Mouse (Mus musculus) liver, postnatal 0 days (tissue): ENCODE data around the gene Slc38a11. TPM values are rescaled to one million over a fixed set of nuclear protein-coding genes. Genes with fewer than 3 reads are reported as not detected.

Experiments used
- ATAC-seq: fragments of 200-750 bp; cut with Nextera tagmentation; 2 replicates; pipeline ENCODE4 v1.8.0; 2017; ENCODE audit warnings: mild to moderate bottlenecking, moderate library complexity
- DNase-seq: peaks from one replicate; pipeline ENCODE4 v3.0.0-alpha.2; 2016
- H3K27ac ChIP-seq: fragments of 300-500 bp; sonication (generic); 2 replicates; pipeline ENCODE4 v1.5.1; 2014; ENCODE audit warnings: antibody characterized with exemption, moderate library complexity, mild to moderate bottlenecking, low read depth
- H3K27me3 ChIP-seq: fragments of 300-500 bp; sonication (generic); 2 replicates; pipeline ENCODE4 v1.6.1; 2014; ENCODE audit warnings: low read length, control low read depth, mixed read lengths; ENCODE audit not compliant: insufficient read depth
- H3K36me3 ChIP-seq: fragments of 300-500 bp; sonication (generic); replicated peaks from 2 replicates; pipeline ENCODE4 v1.6.1; 2014; ENCODE audit warnings: mild to moderate bottlenecking, control low read depth, low read length, moderate library complexity, mixed read lengths; ENCODE audit not compliant: insufficient read depth
- H3K4me1 ChIP-seq: fragments of 300-500 bp; sonication (generic); 2 replicates; pipeline ENCODE4 v1.6.1; 2014; ENCODE audit warnings: antibody characterized with exemption, mild to moderate bottlenecking, control low read depth; ENCODE audit not compliant: insufficient read depth
- H3K4me2 ChIP-seq: fragments of 300-500 bp; sonication (generic); 2 replicates; pipeline ENCODE4 v1.6.1; 2014; ENCODE audit warnings: low read depth, mild to moderate bottlenecking, low read length, moderate library complexity, mixed read lengths
- H3K4me3 ChIP-seq: fragments of 300-500 bp; sonication (generic); 2 replicates; pipeline ENCODE4 v1.5.1; 2014; ENCODE audit warnings: low read depth, low read length
- H3K9ac ChIP-seq: fragments of 300-500 bp; sonication (generic); replicated peaks from 2 replicates; pipeline ENCODE4 v1.6.1; 2014; ENCODE audit warnings: mild to moderate bottlenecking, moderate library complexity
- H3K9me3 ChIP-seq: fragments of 300-500 bp; sonication (generic); 2 replicates; pipeline ENCODE4 v1.6.1; 2016; ENCODE audit warnings: mild to moderate bottlenecking, control low read depth, low read length, mixed read lengths
- CTCF ChIP-seq: sonication (generic); IDR thresholded peaks from 2 replicates; pipeline ENCODE4 v1.5.1; 2016; ENCODE audit warnings: antibody characterized with exemption, low read depth
- EP300 ChIP-seq: IDR thresholded peaks from 2 replicates; pipeline ENCODE4 v1.6.1; 2016; ENCODE audit warnings: antibody characterized with exemption, low read depth, mild to moderate bottlenecking
- WGBS: fragments of 180-500 bp; shearing (Covaris S2); extraction: QIAGEN DNeasy Blood & Tissue Kit; methylation state at CpG from one replicate; pipeline ENCODE4 v1.1.7; 2014; ENCODE audit not compliant: insufficient replicate concordance; 5-methylcytosine and 5-hydroxymethylcytosine counted together
- polyA plus RNA-seq: library from polyadenylated mRNA; unstranded; fragments of >200 nt; fragmentation: Nextera tagmentation; extraction: Ambion mirVana; gene quantifications from 2 replicates; pipeline ENCODE4 v1.2.1, GENCODE M21; 2015

Slc38a11 gene
- polyA plus RNA-seq, 1 experiment from 2014 or later, result 0.12 TPM

DNA sequence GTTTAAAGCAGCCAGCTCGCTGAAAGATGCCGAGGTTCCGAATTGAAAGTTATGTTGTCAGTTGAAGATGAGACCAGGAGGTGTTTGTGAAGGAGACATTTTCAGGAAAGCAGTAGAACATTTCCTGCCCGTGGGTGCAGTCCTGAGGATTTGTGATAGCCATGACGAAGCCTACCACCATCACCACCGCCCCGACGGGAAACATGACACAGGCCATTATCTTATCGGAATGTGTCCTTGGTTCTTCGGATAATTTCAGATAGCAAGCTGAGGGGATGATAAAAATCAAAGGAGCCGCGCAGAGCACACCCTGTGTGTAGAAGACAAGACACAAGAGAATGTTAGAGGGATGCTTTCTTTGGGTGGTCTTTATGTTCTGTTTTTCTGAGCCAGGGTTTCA is 47.1 kb downstream of the Slc38a11 start:
- Histone ChIP-seq H3K27ac (no peak overlapping the region), H3K36me3 (no peaks in the 10 kb centered on the region), H3K4me2 (no peak overlapping the region), H3K4me3 (no peak overlapping the region), H3K9ac (no peak overlapping the region), H3K9me3 (no peaks in the 10 kb centered on the region), H3K4me1 (no peaks in the 10 kb centered on the region), H3K27me3 (no peaks in the 10 kb centered on the region)
- WGBS, result 71% methylated on average over 12 of the region's 12 CpGs
- DNase-seq, result no peak
- no peak for TF ChIP-seq CTCF
- TF ChIP-seq EP300, result no peak
- ATAC-seq, result no peak

DNA sequence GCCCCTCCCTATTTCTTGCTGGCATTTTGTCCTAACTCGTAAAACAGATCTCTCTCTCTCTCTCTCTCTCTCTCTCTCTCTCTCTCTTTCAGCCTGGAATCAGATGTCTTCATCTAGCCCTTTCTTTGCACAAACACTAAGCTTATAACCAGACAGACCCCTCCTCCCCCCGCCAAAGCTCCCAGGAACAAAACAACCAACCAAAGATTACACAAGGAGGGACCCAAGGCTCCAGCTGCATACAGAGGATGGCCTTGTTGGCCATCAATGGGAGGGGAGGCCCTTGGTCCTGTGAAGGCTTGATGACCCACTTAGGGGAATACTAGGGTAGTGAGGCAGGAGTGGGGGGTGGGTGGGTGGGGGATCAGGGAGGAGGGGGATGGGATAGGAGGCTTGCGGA is 52.6 kb downstream of the Slc38a11 start:
- ATAC-seq, result no peak
- H3K27ac ChIP-seq, result no peak overlapping the region
- DNase-seq, result no peak
- H3K9ac ChIP-seq, result no peak overlapping the region
- no peak overlapping the region for H3K4me2 ChIP-seq
- TF ChIP-seq EP300 (no peak), CTCF (no peak)
- no peaks in the 10 kb centered on the region for H3K36me3 ChIP-seq
- H3K27me3 ChIP-seq, result no peaks in the 10 kb centered on the region
- H3K4me1 ChIP-seq, result no peaks in the 10 kb centered on the region
- H3K9me3 ChIP-seq, result no peaks in the 10 kb centered on the region
- 76% methylated on average over 3 of the region's 3 CpGs for WGBS
- H3K4me3 ChIP-seq, result no peak overlapping the region

DNA sequence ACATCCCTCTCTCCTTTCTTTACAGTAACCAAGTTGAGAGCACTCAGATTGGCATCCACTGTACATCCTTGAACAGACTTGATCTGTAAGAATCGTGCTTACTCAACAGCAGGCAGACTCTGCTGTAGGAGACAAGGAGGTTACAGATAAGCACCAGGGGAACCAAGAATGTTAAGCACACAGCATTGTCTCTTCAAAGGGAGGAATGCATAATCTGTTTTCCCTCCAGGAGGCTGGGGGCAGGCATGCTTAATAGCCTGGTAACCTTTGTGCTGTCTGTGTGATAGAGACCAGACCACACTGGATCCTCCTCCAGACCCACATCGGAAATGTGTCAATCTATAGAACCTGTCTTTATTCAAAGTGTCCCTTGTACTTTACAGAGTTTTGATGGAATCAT is 67.3 kb downstream of the Slc38a11 start:
- no peak overlapping the region for H3K27ac ChIP-seq
- 43% methylated on average over 2 of the region's 2 CpGs for WGBS
- no peak overlapping the region for H3K4me3 ChIP-seq
- no peak for TF ChIP-seq EP300
- no peak for TF ChIP-seq CTCF
- H3K27me3 ChIP-seq, result no peaks in the 10 kb centered on the region
- no peak overlapping the region for H3K9ac ChIP-seq
- H3K9me3 ChIP-seq, result no peaks in the 10 kb centered on the region
- no peak overlapping the region for H3K4me2 ChIP-seq
- DNase-seq (no peak), ATAC-seq (no peak)
- no peaks in the 10 kb centered on the region for H3K36me3 ChIP-seq
- H3K4me1 ChIP-seq, result no peaks in the 10 kb centered on the region

DNA sequence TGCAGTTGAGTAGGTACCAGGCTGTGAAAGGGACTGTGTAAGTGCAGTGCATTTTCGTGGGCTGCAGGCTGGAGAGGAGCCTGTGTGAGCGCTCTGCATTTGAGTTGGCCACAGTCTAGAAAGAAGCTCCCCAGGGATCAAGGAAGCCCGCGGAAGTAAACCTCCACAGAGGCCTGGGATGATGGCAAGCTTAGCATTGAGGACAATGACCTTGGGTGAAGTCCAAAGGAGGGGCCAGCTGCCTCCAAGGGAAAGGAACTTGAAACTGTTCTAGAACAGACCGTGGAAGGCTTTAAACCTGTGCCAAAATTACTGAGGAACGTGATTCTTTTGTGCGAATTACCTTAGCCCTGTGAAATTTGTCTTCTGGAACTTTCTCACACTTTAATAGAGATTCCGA is 69.7 kb downstream of the Slc38a11 start:
- H3K27me3 ChIP-seq, result no peaks in the 10 kb centered on the region
- H3K9ac ChIP-seq, result no peak overlapping the region
- ATAC-seq (no peak), DNase-seq (no peak)
- H3K27ac ChIP-seq, result no peak overlapping the region
- H3K4me1 ChIP-seq, result no peaks in the 10 kb centered on the region
- no peaks in the 10 kb centered on the region for H3K36me3 ChIP-seq
- 67% methylated on average over 8 of the region's 8 CpGs for WGBS
- TF ChIP-seq EP300, result no peak
- no peak for TF ChIP-seq CTCF
- no peaks in the 10 kb centered on the region for H3K9me3 ChIP-seq
- no peak overlapping the region for H3K4me2 ChIP-seq
- no peak overlapping the region for H3K4me3 ChIP-seq

DNA sequence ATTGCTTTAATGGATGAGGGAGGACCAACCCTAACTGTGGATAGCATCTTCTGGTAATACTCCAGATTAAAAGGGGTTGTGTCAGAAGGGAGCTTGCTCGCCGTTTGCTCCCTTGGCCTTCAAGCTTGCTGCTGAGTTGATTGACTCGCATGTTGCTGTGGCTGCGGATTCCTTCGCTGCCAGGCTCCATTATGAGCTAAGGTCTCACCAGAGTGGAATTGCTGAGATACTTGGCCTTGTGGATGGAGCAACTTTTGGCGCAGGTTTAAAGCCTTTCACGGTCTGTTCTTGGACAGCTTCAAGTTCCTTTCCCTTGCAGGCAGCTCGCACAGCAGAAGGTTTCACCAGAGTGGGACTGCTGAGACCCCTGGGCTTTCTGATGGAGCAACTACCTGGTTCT is 70.4 kb downstream of the Slc38a11 start:
- Histone ChIP-seq H3K9ac (no peak overlapping the region), H3K4me3 (no peak overlapping the region), H3K9me3 (no peaks in the 10 kb centered on the region), H3K27ac (no peak overlapping the region), H3K4me2 (no peak overlapping the region), H3K27me3 (no peaks in the 10 kb centered on the region), H3K4me1 (no peaks in the 10 kb centered on the region), H3K36me3 (no peaks in the 10 kb centered on the region)
- ATAC-seq (no peak), DNase-seq (no peak)
- TF ChIP-seq EP300 (no peak), CTCF (no peak)
- 84% methylated on average over 8 of the region's 8 CpGs for WGBS

DNA sequence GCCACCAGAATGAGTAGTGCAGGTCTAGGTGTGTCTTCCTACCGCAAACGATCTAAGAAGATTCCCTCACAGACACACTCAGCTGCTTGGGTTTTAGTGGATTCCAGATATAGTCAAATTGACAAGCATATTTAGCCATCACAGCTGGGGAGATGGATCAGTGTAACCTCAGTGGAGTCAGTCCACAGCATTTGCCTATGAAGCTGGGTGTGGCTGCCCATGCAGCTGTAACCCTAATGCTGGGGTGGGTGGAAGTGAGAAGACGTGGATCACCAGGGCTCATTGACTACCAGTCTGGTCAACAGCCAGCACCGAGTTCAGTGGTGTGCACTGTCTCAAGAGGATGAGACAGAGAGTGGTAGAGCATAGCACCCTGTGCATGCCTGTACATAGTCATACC is 74.1 kb downstream of the Slc38a11 start:
- DNase-seq (no peak), ATAC-seq (no peak)
- TF ChIP-seq CTCF, result no peak
- no peak for TF ChIP-seq EP300
- H3K27ac ChIP-seq, result no peak overlapping the region
- H3K4me3 ChIP-seq, result no peak overlapping the region
- 69% methylated on average over 4 of the region's 4 CpGs for WGBS
- no peak overlapping the region for H3K4me2 ChIP-seq
- no peak overlapping the region for H3K9ac ChIP-seq
- H3K4me1 ChIP-seq, result peaks cover 2% of the 10 kb centered on the region; the same call in 1 of the 2 replicates
- H3K9me3 ChIP-seq, result no peaks in the 10 kb centered on the region
- no peaks in the 10 kb centered on the region for H3K27me3 ChIP-seq
- no peaks in the 10 kb centered on the region for H3K36me3 ChIP-seq

DNA sequence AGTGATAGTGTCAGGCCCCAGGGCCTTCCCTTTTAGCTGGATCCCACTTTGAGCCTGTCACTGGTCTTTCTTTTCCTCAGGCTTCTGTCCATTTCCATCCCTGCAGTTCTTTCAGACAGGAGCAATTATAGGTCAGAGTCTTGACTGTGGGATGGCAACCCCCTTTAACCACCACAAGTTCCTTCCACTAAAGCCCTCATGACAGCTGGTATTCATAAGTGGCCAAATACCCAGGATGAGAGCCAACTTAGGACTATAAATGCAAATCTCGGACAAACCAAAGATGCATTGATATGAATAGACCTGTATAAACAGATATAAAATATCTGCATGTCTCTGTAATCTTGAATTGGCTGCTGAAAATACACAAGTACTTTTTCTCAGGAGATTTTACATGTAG is 75.1 kb downstream of the Slc38a11 start:
- Histone ChIP-seq H3K27me3 (no peaks in the 10 kb centered on the region), H3K4me1 (peaks cover 5% of the 10 kb centered on the region; the same call in 1 of the 2 replicates), H3K27ac (no peak overlapping the region), H3K9ac (no peak overlapping the region), H3K9me3 (no peaks in the 10 kb centered on the region), H3K36me3 (no peaks in the 10 kb centered on the region), H3K4me2 (no peak overlapping the region), H3K4me3 (no peak overlapping the region)
- DNase-seq, result no peak
- TF ChIP-seq CTCF (no peak), EP300 (no peak)
- no peak for ATAC-seq
- WGBS, result 82% methylated on average over 1 of the region's 1 CpGs
